Mouse (Mus musculus): Measurements from ENCODE around the gene Nusap1. TPM values are rescaled to one million over a fixed set of nuclear protein-coding genes. Genes with fewer than 3 reads are reported as not detected.

Nusap1 gene
- 57.3 and 60.0 TPM in 2 replicates for polyA plus RNA-seq (2015; fragmentation: Nextera tagmentation; extraction: Ambion mirVana)

GRCm38 (mm10) chr2:119618199-119618982 lies at the start of gene Nusap1, which contains the start of gene Oip5:
Gene Nusap1, plus strand, starts transcription at chr2:119618298.
Gene Oip5, minus strand, starts transcription at chr2:119618469.
- Histone ChIP-seq H3K36me3 (no peaks in the 10 kb centered on the region), H3K27me3 (no peaks in the 10 kb centered on the region), H3K9me3 (replicated peaks) (no peaks in the 10 kb centered on the region), H3K4me3 (replicated peaks) (peak within 1 kb of the TSS; percentile 56), H3K27ac (replicated peaks) (peak within 1 kb of the TSS; percentile 8), H3K4me1 (peaks cover 28% of the 10 kb centered on the region), H3K4me2 (replicated peaks) (peak within 1 kb of the TSS; percentile 78), H3K9ac (peak within 1 kb of the TSS; percentile 46)
- ATAC-seq (ENCODE audit: insufficient number of reproducible peaks, low FRiP score, low TSS enrichment, low read depth): peak; percentile 100
- WGBS: under 1% methylated on average over 55 of the region's 55 CpGs

DNA sequence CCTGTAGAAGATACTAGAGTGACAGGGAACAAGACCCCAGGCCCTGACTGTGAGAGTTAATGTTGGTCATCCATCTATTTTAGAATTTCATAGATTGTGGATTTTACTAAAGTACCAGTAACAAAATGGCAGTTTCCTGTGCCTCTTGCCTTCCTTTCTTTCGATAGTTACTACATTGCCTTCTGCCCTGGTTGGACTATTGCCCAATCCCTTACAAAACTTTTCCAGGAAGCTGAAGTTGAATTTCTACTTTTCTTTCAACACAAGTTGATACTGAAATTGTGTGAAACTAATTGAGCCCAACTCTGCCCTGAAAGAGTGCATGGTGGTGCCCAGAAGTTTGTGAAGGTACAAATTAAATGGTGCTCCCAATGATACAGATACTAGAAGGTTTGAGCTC lies 45.6 kb upstream of the Nusap1 start:
- WGBS: 83% methylated on average over 1 of the region's 1 CpGs
- Histone ChIP-seq H3K36me3 (peaks cover 19% of the 10 kb centered on the region), H3K9ac (no peak overlapping the region), H3K9me3 (replicated peaks) (no peaks in the 10 kb centered on the region), H3K4me3 (replicated peaks) (no peak overlapping the region), H3K27ac (replicated peaks) (no peak overlapping the region), H3K4me2 (replicated peaks) (no peak overlapping the region), H3K4me1 (no peaks in the 10 kb centered on the region), H3K27me3 (no peaks in the 10 kb centered on the region)
- ATAC-seq (ENCODE audit: insufficient number of reproducible peaks, low FRiP score, low TSS enrichment, low read depth): no peak

DNA sequence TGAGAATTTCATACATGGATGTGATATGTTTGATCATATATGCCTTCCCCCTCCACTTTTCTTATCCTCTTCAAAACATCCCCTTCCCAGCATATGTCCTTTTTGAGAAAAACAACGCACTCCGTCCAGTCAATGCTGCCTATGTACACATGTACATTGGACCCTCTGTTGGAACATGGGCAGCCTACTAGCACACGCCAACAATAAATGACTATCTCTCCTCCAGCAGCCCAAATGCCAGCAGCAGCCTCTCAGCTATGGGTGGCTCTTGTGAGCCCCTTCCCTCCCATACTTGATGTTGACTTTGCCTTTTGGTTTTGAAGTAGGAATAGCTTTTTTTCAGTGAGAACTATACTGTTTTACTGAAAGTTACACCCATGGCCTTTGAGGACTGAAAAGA lies 36.5 kb upstream of the Nusap1 start:
- Histone ChIP-seq H3K9ac (no peak overlapping the region), H3K4me3 (replicated peaks) (no peak overlapping the region), H3K4me1 (no peaks in the 10 kb centered on the region), H3K27me3 (no peaks in the 10 kb centered on the region), H3K36me3 (0 out of 2 replicates have a peak, but pooled peaks cover 4% of the 10 kb centered on the region), H3K4me2 (replicated peaks) (no peak overlapping the region), H3K9me3 (replicated peaks) (no peaks in the 10 kb centered on the region), H3K27ac (replicated peaks) (no peak overlapping the region)
- ATAC-seq (ENCODE audit: insufficient number of reproducible peaks, low FRiP score, low TSS enrichment, low read depth): no peak
- 90% methylated on average over 3 of the region's 3 CpGs for WGBS

- 51% methylated on average over 2 of the region's 2 CpGs for WGBS
- Histone ChIP-seq H3K27me3 (no peaks in the 10 kb centered on the region), H3K4me1 (no peaks in the 10 kb centered on the region), H3K4me2 (replicated peaks) (no peak overlapping the region), H3K36me3 (0 out of 2 replicates have a peak, but pooled peaks cover 4% of the 10 kb centered on the region), H3K9ac (no peak overlapping the region), H3K4me3 (replicated peaks) (no peak overlapping the region), H3K27ac (replicated peaks) (no peak overlapping the region), H3K9me3 (replicated peaks) (no peaks in the 10 kb centered on the region)
- no peak for ATAC-seq (ENCODE audit: insufficient number of reproducible peaks, low FRiP score, low TSS enrichment, low read depth)
Observed at GRCm38 (mm10) chr2:119583439-119583838, 34.7 kb upstream of the Nusap1 start.

GRCm38 (mm10) chr2:119584282-119584681 lies 33.8 kb upstream of the Nusap1 start:
- Histone ChIP-seq H3K4me2 (replicated peaks) (no peak overlapping the region), H3K9ac (no peak overlapping the region), H3K36me3 (0 out of 2 replicates have a peak, but pooled peaks cover 4% of the 10 kb centered on the region), H3K4me3 (replicated peaks) (no peak overlapping the region), H3K9me3 (replicated peaks) (no peaks in the 10 kb centered on the region), H3K27ac (replicated peaks) (no peak overlapping the region), H3K27me3 (no peaks in the 10 kb centered on the region), H3K4me1 (no peaks in the 10 kb centered on the region)
- WGBS: 87% methylated on average over 8 of the region's 8 CpGs
- no peak for ATAC-seq (ENCODE audit: insufficient number of reproducible peaks, low FRiP score, low TSS enrichment, low read depth)

GRCm38 (mm10) chr2:119587383-119587782 lies 30.7 kb upstream of the Nusap1 start:
- Histone ChIP-seq H3K27me3 (no peaks in the 10 kb centered on the region), H3K4me3 (replicated peaks) (no peak overlapping the region), H3K27ac (replicated peaks) (no peak overlapping the region), H3K36me3 (peaks cover 9% of the 10 kb centered on the region; the same call in 1 of the 2 replicates), H3K9me3 (replicated peaks) (no peaks in the 10 kb centered on the region), H3K4me1 (no peaks in the 10 kb centered on the region), H3K9ac (no peak overlapping the region), H3K4me2 (replicated peaks) (no peak overlapping the region)
- WGBS: 13% methylated on average over 4 of the region's 4 CpGs
- ATAC-seq (ENCODE audit: insufficient number of reproducible peaks, low FRiP score, low TSS enrichment, low read depth): no peak

GRCm38 (mm10) chr2:119591247-119591646 lies 26.9 kb upstream of the Nusap1 start:
- H3K9ac ChIP-seq: no peak overlapping the region
- H3K27me3 ChIP-seq: no peaks in the 10 kb centered on the region
- H3K4me2 ChIP-seq (replicated peaks): no peak overlapping the region
- ATAC-seq (ENCODE audit: insufficient number of reproducible peaks, low FRiP score, low TSS enrichment, low read depth): no peak
- H3K27ac ChIP-seq (replicated peaks): no peak overlapping the region
- H3K36me3 ChIP-seq: peaks cover 6% of the 10 kb centered on the region; the same call in 1 of the 2 replicates
- H3K4me1 ChIP-seq: peaks cover 6% of the 10 kb centered on the region; the same call in 1 of the 2 replicates
- H3K9me3 ChIP-seq (replicated peaks): no peaks in the 10 kb centered on the region
- no peak overlapping the region for H3K4me3 ChIP-seq (replicated peaks)
- WGBS: 87% methylated on average over 3 of the region's 3 CpGs

- Histone ChIP-seq H3K27me3 (no peaks in the 10 kb centered on the region), H3K9ac (no peak overlapping the region), H3K4me1 (peaks cover 6% of the 10 kb centered on the region), H3K27ac (replicated peaks) (peak overlapping the region; percentile 84), H3K4me2 (replicated peaks) (peak overlapping the region; percentile 51), H3K9me3 (replicated peaks) (no peaks in the 10 kb centered on the region), H3K36me3 (peaks cover 21% of the 10 kb centered on the region), H3K4me3 (replicated peaks) (peak overlapping the region; percentile 76)
- no peak for ATAC-seq (ENCODE audit: insufficient number of reproducible peaks, low FRiP score, low TSS enrichment, low read depth)
- 12% methylated on average over 7 of the region's 7 CpGs for WGBS
Observed at GRCm38 (mm10) chr2:119593765-119594112, 24.4 kb upstream of the Nusap1 start.

DNA sequence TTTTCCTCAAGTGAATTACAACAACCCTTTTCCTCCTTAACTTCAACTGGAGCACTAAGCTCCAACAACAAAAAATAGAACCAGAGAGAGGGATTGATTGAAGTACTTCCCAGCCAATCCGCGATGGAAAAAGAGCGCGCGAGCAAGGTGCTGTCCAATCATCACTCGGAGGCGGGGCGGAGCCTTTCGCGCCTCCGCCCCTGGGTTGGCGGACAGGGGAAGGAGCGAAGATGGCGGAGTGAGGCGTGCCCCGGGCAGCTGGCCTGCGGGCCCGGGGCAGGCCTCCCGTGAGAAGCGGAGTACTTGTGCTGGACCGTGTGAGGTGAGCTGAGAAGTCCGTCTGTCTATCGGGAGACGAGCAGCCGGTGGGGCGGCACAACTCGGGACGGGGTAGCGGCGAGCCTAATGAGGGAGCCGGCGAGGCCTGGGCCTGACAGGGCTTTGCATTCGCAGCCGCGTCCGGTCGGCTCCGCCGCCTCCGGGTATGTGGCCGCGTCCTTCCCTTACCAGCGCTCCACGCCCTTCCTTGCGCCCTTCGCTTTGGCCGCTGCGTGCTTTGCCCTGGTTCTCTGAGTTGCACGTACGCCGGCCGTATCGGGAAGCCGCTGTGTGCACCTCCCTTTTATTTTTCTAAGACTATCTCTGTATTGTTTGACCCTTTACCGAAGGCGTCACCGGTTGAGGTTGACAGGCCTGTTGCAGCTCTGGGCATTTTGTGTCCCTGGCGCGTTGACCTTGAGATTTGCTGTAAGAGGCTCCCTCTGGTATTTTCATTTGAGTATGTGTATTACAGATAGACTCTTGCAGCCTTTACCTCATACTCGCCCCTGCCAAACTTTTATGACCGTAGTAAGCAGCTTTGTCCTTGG lies 23.8 kb upstream of the Nusap1 start:
- Histone ChIP-seq H3K36me3 (peaks cover 26% of the 10 kb centered on the region), H3K9me3 (replicated peaks) (no peaks in the 10 kb centered on the region), H3K4me1 (peaks cover 6% of the 10 kb centered on the region), H3K4me3 (replicated peaks) (peak overlapping the region; percentile 76), H3K27me3 (no peaks in the 10 kb centered on the region), H3K9ac (peak overlapping the region; percentile 82), H3K4me2 (replicated peaks) (peak overlapping the region; percentile 51), H3K27ac (replicated peaks) (peak overlapping the region; percentile 86)
- under 1% methylated on average over 61 of the region's 61 CpGs for WGBS
- ATAC-seq (ENCODE audit: insufficient number of reproducible peaks, low FRiP score, low TSS enrichment, low read depth): peak; percentile 97

GRCm38 (mm10) chr2:119595308-119595707 lies 22.8 kb upstream of the Nusap1 start:
- H3K9ac ChIP-seq: peak overlapping the region; percentile 82
- peak overlapping the region; percentile 76 for H3K4me3 ChIP-seq (replicated peaks)
- H3K36me3 ChIP-seq: peaks cover 32% of the 10 kb centered on the region
- no peaks in the 10 kb centered on the region for H3K27me3 ChIP-seq
- H3K4me1 ChIP-seq: peaks cover 6% of the 10 kb centered on the region
- no peak for ATAC-seq (ENCODE audit: insufficient number of reproducible peaks, low FRiP score, low TSS enrichment, low read depth)
- 32% methylated on average over 4 of the region's 4 CpGs for WGBS
- no peaks in the 10 kb centered on the region for H3K9me3 ChIP-seq (replicated peaks)
- peak overlapping the region; percentile 51 for H3K4me2 ChIP-seq (replicated peaks)
- no peak overlapping the region for H3K27ac ChIP-seq (replicated peaks)

- Histone ChIP-seq H3K36me3 (peaks cover 32% of the 10 kb centered on the region), H3K9ac (no peak overlapping the region)
- 89% methylated on average over 8 of the region's 8 CpGs for WGBS
Observed at GRCm38 (mm10) chr2:119596781-119597330, 21.2 kb upstream of the Nusap1 start.

More at GRCm38 (mm10) chr2:119596781-119597330, 21.2 kb upstream of the Nusap1 start:
- H3K4me3 ChIP-seq (replicated peaks): no peak overlapping the region
- no peak overlapping the region for H3K4me2 ChIP-seq (replicated peaks)
- H3K4me1 ChIP-seq: peaks cover 6% of the 10 kb centered on the region
- ATAC-seq (ENCODE audit: insufficient number of reproducible peaks, low FRiP score, low TSS enrichment, low read depth): no peak
- no peaks in the 10 kb centered on the region for H3K27me3 ChIP-seq
- H3K9me3 ChIP-seq (replicated peaks): no peaks in the 10 kb centered on the region
- H3K27ac ChIP-seq (replicated peaks): no peak overlapping the region
